Mouse (Mus musculus): ENCODE measurements at regions not wholly inside any gene's neighbourhood (a gene's known extent, or its start where the extent isn't known, plus 50 kb on each side); places are given as distances from the start of the nearest gene placed in this dataset.
"Not testable (repeated sequence)": the region's sequence is repeated elsewhere in the genome, so short reads cannot be mapped to it uniquely, and the experiment has no call there.

GRCm38 (mm10) chr1:194504207-194504606, 113.8 kb upstream of the Plxna2 start:
- Histone ChIP-seq H3K4me3 (no peak overlapping the region), H3K9ac (replicated peaks) (no peak overlapping the region), H3K4me2 (replicated peaks) (no peak overlapping the region), H3K27ac (replicated peaks) (no peak overlapping the region), H3K36me3 (no peaks in the 10 kb centered on the region), H3K27me3 (no peaks in the 10 kb centered on the region), H3K9me3 (no peaks in the 10 kb centered on the region), H3K4me1 (no peaks in the 10 kb centered on the region)
- ATAC-seq (ENCODE audit: low FRiP score, low read depth) = no peak

GRCm38 (mm10) chr1:194503517-194503916, 114.5 kb upstream of the Plxna2 start:
- no peak overlapping the region for H3K9ac ChIP-seq (replicated peaks)
- H3K4me1 ChIP-seq = no peaks in the 10 kb centered on the region
- ATAC-seq (ENCODE audit: low FRiP score, low read depth) = no peak
- H3K36me3 ChIP-seq = no peaks in the 10 kb centered on the region
- H3K9me3 ChIP-seq = no peaks in the 10 kb centered on the region
- 51% methylated on average over 3 of the region's 3 CpGs for WGBS
- no peak overlapping the region for H3K27ac ChIP-seq (replicated peaks)
- H3K4me2 ChIP-seq (replicated peaks) = no peak overlapping the region
- H3K4me3 ChIP-seq = no peak overlapping the region
- H3K27me3 ChIP-seq = no peaks in the 10 kb centered on the region

- no peaks in the 10 kb centered on the region for H3K36me3 ChIP-seq
- H3K4me3 ChIP-seq = no peak overlapping the region
- H3K9ac ChIP-seq (replicated peaks) = no peak overlapping the region
- no peak overlapping the region for H3K27ac ChIP-seq (replicated peaks)
- H3K4me1 ChIP-seq = no peaks in the 10 kb centered on the region
- ATAC-seq (ENCODE audit: low FRiP score, low read depth) = no peak
- no peaks in the 10 kb centered on the region for H3K27me3 ChIP-seq
- 80% methylated on average over 2 of the region's 2 CpGs for WGBS
- H3K4me2 ChIP-seq (replicated peaks) = no peak overlapping the region
- no peaks in the 10 kb centered on the region for H3K9me3 ChIP-seq
Observed at GRCm38 (mm10) chr1:194496424-194496823, 121.6 kb upstream of the Plxna2 start.

- no peaks in the 10 kb centered on the region for H3K27me3 ChIP-seq
- H3K4me2 ChIP-seq (replicated peaks) = no peak overlapping the region
- H3K9me3 ChIP-seq = no peaks in the 10 kb centered on the region
- H3K4me3 ChIP-seq = no peak overlapping the region
- no peaks in the 10 kb centered on the region for H3K36me3 ChIP-seq
- no peak overlapping the region for H3K9ac ChIP-seq (replicated peaks)
- no peak overlapping the region for H3K27ac ChIP-seq (replicated peaks)
- H3K4me1 ChIP-seq = no peaks in the 10 kb centered on the region
- no peak for ATAC-seq (ENCODE audit: low FRiP score, low read depth)
Observed at GRCm38 (mm10) chr1:194491111-194491510, 126.9 kb upstream of the Plxna2 start.

GRCm38 (mm10) chr1:194488126-194488525, 129.9 kb upstream of the Plxna2 start:
- no peak for ATAC-seq (ENCODE audit: low FRiP score, low read depth)
- Histone ChIP-seq H3K27ac (replicated peaks) (no peak overlapping the region), H3K4me1 (no peaks in the 10 kb centered on the region), H3K36me3 (no peaks in the 10 kb centered on the region), H3K9ac (replicated peaks) (no peak overlapping the region), H3K4me3 (no peak overlapping the region), H3K4me2 (replicated peaks) (no peak overlapping the region), H3K9me3 (no peaks in the 10 kb centered on the region), H3K27me3 (no peaks in the 10 kb centered on the region)

- Histone ChIP-seq H3K9me3 (no peaks in the 10 kb centered on the region), H3K9ac (replicated peaks) (no peak overlapping the region), H3K4me3 (no peak overlapping the region), H3K27me3 (no peaks in the 10 kb centered on the region), H3K27ac (replicated peaks) (no peak overlapping the region), H3K4me2 (replicated peaks) (no peak overlapping the region), H3K36me3 (no peaks in the 10 kb centered on the region), H3K4me1 (no peaks in the 10 kb centered on the region)
- no peak for ATAC-seq (ENCODE audit: low FRiP score, low read depth)
Observed at GRCm38 (mm10) chr1:194482717-194483059, 135.3 kb upstream of the Plxna2 start.

GRCm38 (mm10) chr1:194482001-194482716, 135.9 kb upstream of the Plxna2 start:
- H3K27ac ChIP-seq (replicated peaks) = no peak overlapping the region
- ATAC-seq (ENCODE audit: low FRiP score, low read depth) = no peak
- H3K27me3 ChIP-seq = no peaks in the 10 kb centered on the region
- H3K9ac ChIP-seq (replicated peaks) = no peak overlapping the region
- H3K4me1 ChIP-seq = no peaks in the 10 kb centered on the region
- H3K4me2 ChIP-seq (replicated peaks) = no peak overlapping the region
- no peaks in the 10 kb centered on the region for H3K36me3 ChIP-seq
- H3K9me3 ChIP-seq = no peaks in the 10 kb centered on the region
- no peak overlapping the region for H3K4me3 ChIP-seq
- WGBS = 74% methylated on average over 6 of the region's 6 CpGs

GRCm38 (mm10) chr1:194471281-194471680, 146.7 kb upstream of the Plxna2 start:
- H3K4me3 ChIP-seq; H3K36me3 ChIP-seq; H3K27ac ChIP-seq (replicated peaks); ATAC-seq (ENCODE audit: low FRiP score, low read depth); H3K9me3 ChIP-seq; H3K4me2 ChIP-seq (replicated peaks); H3K4me1 ChIP-seq; H3K9ac ChIP-seq (replicated peaks); H3K27me3 ChIP-seq: not testable (repeated sequence)
- WGBS = 96% methylated on average over 2 of the region's 2 CpGs

- Histone ChIP-seq H3K4me3 (no peak overlapping the region), H3K9ac (replicated peaks) (no peak overlapping the region), H3K4me1 (no peaks in the 10 kb centered on the region), H3K27me3 (no peaks in the 10 kb centered on the region), H3K9me3 (no peaks in the 10 kb centered on the region), H3K36me3 (no peaks in the 10 kb centered on the region), H3K4me2 (replicated peaks) (no peak overlapping the region), H3K27ac (replicated peaks) (no peak overlapping the region)
- no peak for ATAC-seq (ENCODE audit: low FRiP score, low read depth)
- 80% methylated on average over 1 of the region's 1 CpGs for WGBS
Observed at GRCm38 (mm10) chr1:194452480-194452879, 165.5 kb upstream of the Plxna2 start.

- WGBS = 92% methylated on average over 1 of the region's 1 CpGs
- no peak for ATAC-seq (ENCODE audit: low FRiP score, low read depth)
- no peaks in the 10 kb centered on the region for H3K9me3 ChIP-seq
- H3K4me1 ChIP-seq = no peaks in the 10 kb centered on the region
- H3K27me3 ChIP-seq = no peaks in the 10 kb centered on the region
- H3K27ac ChIP-seq (replicated peaks) = no peak overlapping the region
- no peak overlapping the region for H3K9ac ChIP-seq (replicated peaks)
- no peak overlapping the region for H3K4me3 ChIP-seq
- no peaks in the 10 kb centered on the region for H3K36me3 ChIP-seq
- H3K4me2 ChIP-seq (replicated peaks) = no peak overlapping the region
Observed at GRCm38 (mm10) chr1:194443681-194444080, 174.3 kb upstream of the Plxna2 start.

- no peak for ATAC-seq (ENCODE audit: low FRiP score, low read depth)
- Histone ChIP-seq H3K4me3 (no peak overlapping the region), H3K27ac (replicated peaks) (no peak overlapping the region), H3K4me2 (replicated peaks) (no peak overlapping the region), H3K36me3 (no peaks in the 10 kb centered on the region), H3K9ac (replicated peaks) (no peak overlapping the region), H3K9me3 (no peaks in the 10 kb centered on the region), H3K27me3 (no peaks in the 10 kb centered on the region), H3K4me1 (no peaks in the 10 kb centered on the region)
- 79% methylated on average over 5 of the region's 5 CpGs for WGBS
Observed at GRCm38 (mm10) chr1:194437301-194437700, 180.7 kb upstream of the Plxna2 start.

- WGBS = 82% methylated on average over 3 of the region's 3 CpGs
- Histone ChIP-seq H3K4me3 (no peak overlapping the region), H3K4me2 (replicated peaks) (no peak overlapping the region), H3K9ac (replicated peaks) (no peak overlapping the region), H3K27me3 (no peaks in the 10 kb centered on the region), H3K36me3 (no peaks in the 10 kb centered on the region), H3K9me3 (no peaks in the 10 kb centered on the region), H3K4me1 (no peaks in the 10 kb centered on the region), H3K27ac (replicated peaks) (no peak overlapping the region)
- ATAC-seq (ENCODE audit: low FRiP score, low read depth) = no peak
Observed at GRCm38 (mm10) chr1:194435060-194435459, 183.0 kb upstream of the Plxna2 start.

GRCm38 (mm10) chr1:194428586-194428985, 189.4 kb upstream of the Plxna2 start:
- no peak overlapping the region for H3K4me2 ChIP-seq (replicated peaks)
- no peak overlapping the region for H3K9ac ChIP-seq (replicated peaks)
- H3K4me3 ChIP-seq = no peak overlapping the region
- H3K4me1 ChIP-seq = no peaks in the 10 kb centered on the region
- WGBS = 84% methylated on average over 3 of the region's 3 CpGs
- H3K36me3 ChIP-seq = no peaks in the 10 kb centered on the region
- no peak overlapping the region for H3K27ac ChIP-seq (replicated peaks)
- ATAC-seq (ENCODE audit: low FRiP score, low read depth) = no peak
- H3K9me3 ChIP-seq = no peaks in the 10 kb centered on the region
- H3K27me3 ChIP-seq = no peaks in the 10 kb centered on the region

Data from midbrain, embryonic 12.5 days (tissue).